Mouse (Mus musculus): ENCODE data around the gene Vmn1r6.
"Not testable (repeated sequence)": the region's sequence is repeated elsewhere in the genome, so short reads cannot be mapped to it uniquely, and the experiment has no call there.

Gene Vmn1r6

GRCm38 (mm10) chr6:56996943-56997342 is at the start of gene Vmn1r6:
TSS of gene Vmn1r6 (plus strand) at chr6:56997243.
- DNase-seq (ENCODE audit: low read depth, low spot score), result no peak

- no peak for DNase-seq (ENCODE audit: low read depth, low spot score)
Measured at GRCm38 (mm10) chr6:56956436-56956835, 40.6 kb upstream of the Vmn1r6 start.

- no peak for DNase-seq (ENCODE audit: low read depth, low spot score)
Measured at GRCm38 (mm10) chr6:56969973-56970372, 27.1 kb upstream of the Vmn1r6 start, which contains the start of gene Vmn1r5. TSS of gene Vmn1r5 (plus strand) at chr6:56970273.

DNA sequence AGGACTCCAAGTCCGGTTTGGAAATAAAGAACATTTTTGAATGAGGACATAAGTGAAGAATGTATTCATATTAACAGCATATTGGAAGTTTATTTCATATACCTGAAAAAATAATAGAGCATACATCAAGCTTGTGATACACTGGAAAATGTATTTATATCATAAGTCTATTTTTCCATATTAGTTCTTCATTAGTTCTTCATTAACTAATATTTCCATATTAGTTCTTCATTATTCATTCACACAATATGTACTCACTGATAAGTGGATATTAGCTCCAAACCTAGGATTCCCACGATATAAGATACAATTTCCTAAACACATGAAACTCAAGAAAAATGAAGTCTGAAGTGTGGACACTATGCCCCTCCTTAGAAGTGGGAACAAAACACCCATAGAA is 28.2 kb downstream of the Vmn1r6 start, which contains the start of gene Vmn1r7:
Gene Vmn1r7 (minus strand): TSS at position 101 of the 400 bp plus-strand sequence.
- DNase-seq (ENCODE audit: low read depth, low spot score), result not testable (repeated sequence)

- no peak for DNase-seq (ENCODE audit: low read depth, low spot score)
Measured at GRCm38 (mm10) chr6:57031984-57032383, 34.9 kb downstream of the Vmn1r6 start, which contains the start of gene Vmn1r8. TSS of gene Vmn1r8 (plus strand) at chr6:57032284.

GRCm38 (mm10) chr6:57034674-57035073 is 37.6 kb downstream of the Vmn1r6 start:
- no peak for DNase-seq (ENCODE audit: low read depth, low spot score)
